Mouse (Mus musculus) ES-Bruce4 (cell line): Measurements from ENCODE around the gene Malsu1. TPM values are rescaled to one million over a fixed set of nuclear protein-coding genes. Genes with fewer than 3 reads are reported as not detected.

Experiments
- H3K27ac ChIP-seq: 2 replicates; pipeline ENCODE4 v1.5.1; 2012; ENCODE audit warnings: low read length, inconsistent platforms; ENCODE audit not compliant: insufficient read depth
- H3K27me3 ChIP-seq: 2 replicates; pipeline ENCODE4 v1.6.1; 2012; ENCODE audit warnings: mild to moderate bottlenecking, low read length, inconsistent platforms; ENCODE audit not compliant: control insufficient read depth, poor library complexity, insufficient read depth, severe bottlenecking
- H3K36me3 ChIP-seq: 2 replicates; pipeline ENCODE4 v1.6.1; 2012; ENCODE audit warnings: inconsistent platforms, mild to moderate bottlenecking, low read length, moderate library complexity; ENCODE audit not compliant: control insufficient read depth, poor library complexity, insufficient read depth, severe bottlenecking
- H3K4me1 ChIP-seq: one replicate; pipeline ENCODE4 v1.8.1; 2011; ENCODE audit warnings: low read length; ENCODE audit not compliant: control insufficient read depth, insufficient read depth
- H3K4me3 ChIP-seq: 2 replicates; pipeline ENCODE4 v1.5.1; 2011; ENCODE audit warnings: low read depth, mild to moderate bottlenecking, low read length
- H3K9ac ChIP-seq: 2 replicates; pipeline ENCODE4 v1.6.1; 2012; ENCODE audit warnings: low read depth, mild to moderate bottlenecking, inconsistent platforms; ENCODE audit not compliant: poor library complexity, severe bottlenecking
- H3K9me3 ChIP-seq: replicated peaks from 2 replicates; pipeline ENCODE4 v1.6.1; 2012; ENCODE audit warnings: mild to moderate bottlenecking, low read length, inconsistent platforms; ENCODE audit not compliant: control insufficient read depth, poor library complexity, insufficient read depth, severe bottlenecking
- CTCF ChIP-seq: IDR thresholded peaks from one replicate; pipeline ENCODE4 v1.8.1; 2011; ENCODE audit warnings: low read depth, low read length
- EP300 ChIP-seq: IDR thresholded peaks from 2 replicates; pipeline ENCODE4 v1.6.1; 2011; ENCODE audit warnings: low read depth, low read length; ENCODE audit not compliant: insufficient read depth
- POLR2A ChIP-seq: IDR thresholded peaks from one replicate; pipeline ENCODE4 v1.8.1; 2011; ENCODE audit warnings: low read length; ENCODE audit not compliant: insufficient read depth
- polyA plus RNA-seq: library from polyadenylated mRNA; stranded (reverse); fragments of >200 nt; gene quantifications from 2 replicates; pipeline ENCODE4 v1.2.4, GENCODE M21; 2011; ENCODE audit warnings: low read depth; ENCODE audit not compliant: missing spikeins, insufficient read depth, insufficient read length

The Malsu1 gene
- polyA plus RNA-seq = 26.8 and 37.2 TPM in 2 replicates

DNA sequence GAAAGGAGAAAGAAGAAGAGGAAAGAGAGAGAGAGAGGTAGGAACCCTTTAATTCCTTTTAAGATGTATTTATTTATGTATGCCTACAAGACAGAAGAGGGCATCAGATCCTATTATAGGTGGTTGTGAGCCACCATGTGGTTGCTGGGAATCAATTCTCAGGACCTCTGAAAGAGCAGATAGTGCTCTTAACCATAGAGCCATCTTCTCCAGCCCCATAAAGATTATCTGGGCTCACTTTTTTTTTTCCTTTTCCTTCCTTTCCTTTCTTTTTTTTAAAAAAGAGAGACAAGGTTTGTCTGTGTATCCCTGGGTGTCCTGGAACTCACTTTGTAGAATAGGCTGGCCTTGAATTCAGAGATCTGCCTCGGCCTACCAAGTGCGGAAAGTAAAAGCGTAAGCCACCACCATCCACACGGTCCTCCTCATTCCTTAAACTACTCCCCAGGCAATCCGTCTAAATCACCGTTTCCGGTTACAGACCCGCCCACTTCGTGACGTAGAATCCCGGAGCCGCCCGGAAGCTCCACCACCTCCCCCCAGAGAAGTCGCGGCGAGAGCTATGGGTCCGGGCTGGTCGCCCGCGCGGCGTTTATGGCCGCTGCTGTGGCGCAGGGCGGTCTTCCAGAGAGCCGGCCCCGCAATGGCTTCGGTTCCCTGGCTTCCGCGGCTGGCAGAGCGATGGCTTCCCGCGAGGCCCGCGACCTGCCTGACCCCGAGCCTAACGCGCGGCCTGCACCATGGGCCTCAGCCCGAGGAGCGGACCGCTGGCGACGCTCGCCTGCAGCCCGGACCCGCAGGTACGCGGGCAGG lies at the start of gene Malsu1:
Gene Malsu1 (plus strand): TSS at position 492 of the 813 bp plus-strand sequence.
- Histone ChIP-seq H3K27me3 (no peaks in the 10 kb centered on the region), H3K9ac (peak within 1 kb of the TSS; percentile 94), H3K27ac (peak within 1 kb of the TSS; percentile 53), H3K4me3 (peak within 1 kb of the TSS; percentile 97), H3K4me1 (no peaks in the 10 kb centered on the region), H3K9me3 (no peaks in the 10 kb centered on the region), H3K36me3 (peaks cover 8% of the 10 kb centered on the region)
- TF ChIP-seq EP300 (0 out of 2 replicates have a peak, but pooled peaks have one; percentile 11), POLR2A (peak; percentile 90), CTCF (no peak)

DNA sequence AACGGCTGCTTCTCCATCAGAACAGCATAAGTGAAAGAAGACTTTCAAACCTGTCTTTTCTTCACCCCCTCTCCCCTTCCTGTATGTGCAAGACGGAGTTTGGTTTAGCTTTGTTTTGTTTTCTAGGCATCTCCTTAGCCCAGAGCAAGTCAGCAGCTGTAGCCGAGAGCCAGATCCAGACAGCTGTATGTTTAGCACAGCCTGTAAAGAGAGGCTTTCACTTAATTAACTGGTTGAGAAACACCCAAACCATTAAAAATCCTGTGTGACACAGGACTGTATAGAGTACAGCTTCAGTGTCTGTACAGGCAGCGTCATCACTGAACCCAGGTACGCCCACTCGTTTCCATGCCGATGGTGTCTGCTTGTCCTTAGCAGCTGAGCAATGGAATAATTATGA lies 48.3 kb upstream of the Malsu1 start:
- H3K9ac ChIP-seq = no peak overlapping the region
- H3K27ac ChIP-seq = no peak overlapping the region
- no peak for TF ChIP-seq POLR2A
- no peak for TF ChIP-seq CTCF
- no peak for TF ChIP-seq EP300
- peaks cover 5% of the 10 kb centered on the region for H3K4me1 ChIP-seq
- no peak overlapping the region for H3K4me3 ChIP-seq
- no peaks in the 10 kb centered on the region for H3K27me3 ChIP-seq
- H3K9me3 ChIP-seq = no peaks in the 10 kb centered on the region
- no peaks in the 10 kb centered on the region for H3K36me3 ChIP-seq

- no peaks in the 10 kb centered on the region for H3K9me3 ChIP-seq
- H3K4me3 ChIP-seq = no peak overlapping the region
- no peaks in the 10 kb centered on the region for H3K27me3 ChIP-seq
- no peak overlapping the region for H3K27ac ChIP-seq
- H3K4me1 ChIP-seq = peaks cover 5% of the 10 kb centered on the region
- TF ChIP-seq EP300 (no peak), POLR2A (no peak), CTCF (no peak)
- H3K36me3 ChIP-seq = no peaks in the 10 kb centered on the region
- no peak overlapping the region for H3K9ac ChIP-seq
These were observed 47.1 kb upstream of the Malsu1 start for GRCm38 (mm10) chr6:49026496-49026895.

GRCm38 (mm10) chr6:49028019-49028418 lies 45.6 kb upstream of the Malsu1 start:
- no peak overlapping the region for H3K27ac ChIP-seq
- H3K27me3 ChIP-seq = no peaks in the 10 kb centered on the region
- no peak for TF ChIP-seq EP300
- no peak for TF ChIP-seq CTCF
- no peaks in the 10 kb centered on the region for H3K36me3 ChIP-seq
- no peak overlapping the region for H3K4me3 ChIP-seq
- H3K9ac ChIP-seq = no peak overlapping the region
- peaks cover 2% of the 10 kb centered on the region for H3K4me1 ChIP-seq
- no peaks in the 10 kb centered on the region for H3K9me3 ChIP-seq

- H3K9ac ChIP-seq = no peak overlapping the region
- H3K9me3 ChIP-seq = no peaks in the 10 kb centered on the region
- no peak for TF ChIP-seq POLR2A
- TF ChIP-seq CTCF = no peak
- no peak for TF ChIP-seq EP300
- no peak overlapping the region for H3K4me3 ChIP-seq
- no peak overlapping the region for H3K27ac ChIP-seq
- no peaks in the 10 kb centered on the region for H3K27me3 ChIP-seq
- H3K36me3 ChIP-seq = no peaks in the 10 kb centered on the region
- H3K4me1 ChIP-seq = peaks cover 2% of the 10 kb centered on the region
These were observed 44.9 kb upstream of the Malsu1 start for GRCm38 (mm10) chr6:49028708-49029107.

- H3K27ac ChIP-seq = no peak overlapping the region
- no peak overlapping the region for H3K4me3 ChIP-seq
- H3K36me3 ChIP-seq = no peaks in the 10 kb centered on the region
- H3K9me3 ChIP-seq = no peaks in the 10 kb centered on the region
- TF ChIP-seq EP300 = no peak
- no peak for TF ChIP-seq CTCF
- TF ChIP-seq POLR2A = no peak
- H3K9ac ChIP-seq = no peak overlapping the region
- no peaks in the 10 kb centered on the region for H3K4me1 ChIP-seq
- H3K27me3 ChIP-seq = no peaks in the 10 kb centered on the region
These were observed 42.4 kb upstream of the Malsu1 start for GRCm38 (mm10) chr6:49031230-49031629.
